Mouse (Mus musculus) T-helper 2 cell (primary cell): ENCODE data around the gene Acox2.
"Not testable (repeated sequence)": the region's sequence is repeated elsewhere in the genome, so short reads cannot be mapped to it uniquely, and the experiment has no call there.

ENCODE experiments used
- in situ Hi-C: fragments of 300-600 bp; cut with MboI, MseI; formaldehyde crosslinking; loops from one replicate; pipeline ENCODE4 v1.15.1; 2025; ENCODE audit warnings: high pct_unique_total_duplicates

Acox2 gene

GRCm38 (mm10) chr14:8259166-8259565 is at the start of gene Acox2:
Gene Acox2, minus strand, starts transcription at chr14:8259353.
- in situ Hi-C loops: no loop called here

- in situ Hi-C loops: no loop called here
Measured at GRCm38 (mm10) chr14:8308650-8309049, 49.5 kb upstream of the Acox2 start.

DNA sequence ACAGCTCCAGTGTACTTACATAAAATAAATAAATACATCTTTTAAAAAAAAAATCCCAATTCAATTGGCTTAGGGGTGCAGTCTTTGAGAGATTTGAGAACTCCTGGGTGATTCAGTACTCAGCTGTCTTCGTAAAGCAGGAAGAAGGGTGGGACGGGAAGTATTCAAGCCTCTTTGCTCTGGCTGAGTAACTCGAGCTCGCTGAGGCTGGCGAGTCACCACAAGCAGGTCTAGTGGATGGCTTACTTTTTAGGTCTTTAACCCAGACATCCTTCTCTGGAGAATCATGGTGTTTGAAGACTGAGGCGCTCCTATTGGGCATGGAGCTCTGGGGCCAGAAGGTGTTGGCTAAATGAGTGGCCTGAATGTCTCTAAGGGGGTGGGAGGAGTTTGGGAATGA is 47.7 kb upstream of the Acox2 start:
- in situ Hi-C loops: no loop called here

GRCm38 (mm10) chr14:8305014-8305413 is 45.9 kb upstream of the Acox2 start:
- in situ Hi-C loops: no loop called here

DNA sequence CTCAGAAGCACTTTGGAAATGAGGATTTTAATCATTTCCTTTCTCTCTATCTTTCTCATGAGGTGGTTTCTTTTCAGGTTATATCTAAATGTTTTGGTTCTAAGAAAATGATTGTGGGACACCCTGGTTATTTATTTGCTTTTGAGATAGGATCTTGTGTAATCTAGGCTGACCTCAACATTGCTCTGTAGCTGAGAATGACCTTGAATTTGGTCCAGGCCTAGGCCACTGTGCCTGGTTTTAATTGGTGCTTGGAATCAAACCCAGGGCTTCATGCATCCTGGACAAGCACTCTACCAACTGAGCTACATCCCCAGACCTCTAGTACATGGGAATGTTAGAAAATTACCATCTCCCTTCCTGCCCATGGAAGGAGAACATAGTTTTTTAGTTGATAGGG is 44.9 kb upstream of the Acox2 start:
- in situ Hi-C loops: no loop called here

DNA sequence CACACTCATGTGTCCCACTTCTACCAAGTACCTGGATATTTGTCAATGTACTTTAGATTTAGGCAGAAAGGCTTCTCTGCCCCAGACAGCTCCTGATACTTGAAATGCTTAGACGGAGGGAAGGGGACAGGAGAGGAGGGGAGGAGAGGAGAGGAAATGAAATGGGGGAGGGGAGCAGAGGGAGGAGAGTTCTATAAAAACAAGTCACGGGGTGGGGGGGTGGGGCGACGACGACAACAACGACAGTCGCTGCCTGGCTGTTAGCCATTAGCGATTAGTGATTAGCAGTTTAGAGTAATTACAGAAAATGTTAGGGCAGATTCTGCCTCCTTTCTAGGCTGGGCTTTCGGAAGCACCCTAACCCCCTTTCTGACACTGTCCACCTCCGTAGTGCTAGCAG is 43.5 kb upstream of the Acox2 start:
- in situ Hi-C loops: no loop called here

DNA sequence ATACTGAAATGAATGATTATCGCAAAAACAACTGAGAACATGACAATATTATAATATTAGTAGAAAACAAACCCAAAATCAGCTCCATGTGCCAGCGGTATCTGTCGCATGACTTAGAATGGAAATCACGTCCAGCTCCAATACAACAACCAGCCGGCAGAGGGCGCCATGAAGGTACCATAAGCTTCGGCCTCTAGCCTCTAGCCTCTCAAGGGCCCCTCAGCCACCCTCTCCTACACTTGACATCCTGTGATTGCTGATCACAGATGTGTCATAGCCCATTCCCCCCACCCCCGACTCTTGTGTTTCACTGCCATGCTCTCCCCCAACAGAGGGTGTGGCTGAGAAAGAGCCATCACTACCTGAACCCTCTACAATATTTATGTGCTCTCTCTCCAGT is 41.1 kb upstream of the Acox2 start:
- in situ Hi-C loops: no loop called here

DNA sequence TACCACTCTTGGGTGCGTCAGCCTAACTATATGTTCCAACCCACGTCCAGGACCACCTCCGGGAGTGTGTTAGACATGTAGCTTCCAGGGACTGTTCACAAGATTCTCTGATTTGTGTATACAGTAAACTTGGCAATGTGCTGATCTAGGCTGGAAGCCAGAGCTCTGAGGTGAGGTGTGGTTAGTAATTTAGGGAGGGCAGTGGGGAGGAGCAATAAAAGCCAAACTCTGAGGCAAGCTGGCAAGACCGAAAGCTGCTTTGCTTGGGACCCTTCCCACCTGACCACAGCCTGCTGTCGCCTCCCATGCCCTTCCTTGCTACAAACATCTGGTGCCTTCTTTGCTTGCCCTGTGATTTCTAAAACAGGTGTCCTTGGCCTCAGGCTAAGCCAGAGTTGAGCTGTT is 38.7 kb upstream of the Acox2 start:
- in situ Hi-C loops: loop anchor here (5.0 kb wide), 1 partner anchor 54 kb away; no protein-coding TSS in a partner anchor

GRCm38 (mm10) chr14:8294257-8294656 is 35.1 kb upstream of the Acox2 start:
- in situ Hi-C loops: no loop called here

DNA sequence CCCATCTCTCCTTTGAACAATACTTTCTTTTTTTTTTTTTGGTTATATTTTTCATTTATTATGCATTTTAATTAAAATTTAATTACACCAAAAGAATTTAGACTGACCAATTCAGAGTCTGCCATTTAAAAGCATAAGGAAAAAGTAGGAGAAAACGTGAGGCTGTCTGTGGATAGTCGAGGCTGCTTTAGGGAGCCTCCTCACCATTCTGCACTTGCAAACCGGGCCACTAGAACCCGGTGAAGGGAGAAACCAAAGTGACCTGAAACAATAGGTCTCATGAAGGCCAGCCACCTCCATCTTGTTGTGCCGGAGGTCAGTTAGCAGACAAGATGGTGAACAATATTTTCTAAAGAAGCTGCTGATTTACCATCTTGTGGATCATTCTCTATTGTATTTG is 27.4 kb upstream of the Acox2 start:
- in situ Hi-C loops: not testable (repeated sequence)

GRCm38 (mm10) chr14:8283784-8284183 is 24.6 kb upstream of the Acox2 start:
- in situ Hi-C loops: no loop called here

GRCm38 (mm10) chr14:8271281-8271680 is 12.1 kb upstream of the Acox2 start:
- in situ Hi-C loops: not testable (repeated sequence)

- in situ Hi-C loops: no loop called here
Measured at GRCm38 (mm10) chr14:8264378-8264777, 5.2 kb upstream of the Acox2 start.

GRCm38 (mm10) chr14:8262242-8262641 is 3.1 kb upstream of the Acox2 start:
- in situ Hi-C loops: no loop called here

DNA sequence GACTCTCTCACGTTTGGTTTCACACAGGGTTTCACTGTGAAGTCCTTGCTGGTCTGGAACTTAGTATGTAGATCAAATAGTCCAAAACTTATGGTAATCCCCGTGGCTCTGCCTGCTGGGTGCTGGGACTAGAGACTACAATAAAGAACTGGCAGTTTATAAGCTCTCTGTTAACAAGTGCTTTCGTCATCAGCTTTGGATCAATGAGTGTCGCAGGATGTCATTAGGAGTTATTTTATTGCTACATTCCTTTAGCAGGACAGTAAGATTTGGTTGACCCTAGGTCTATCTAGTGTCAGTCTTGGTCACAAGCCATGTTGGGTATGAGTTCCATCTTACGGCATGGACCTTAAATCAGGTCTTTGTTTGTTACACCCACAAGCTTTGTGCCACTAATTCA is 1.1 kb upstream of the Acox2 start:
- in situ Hi-C loops: no loop called here

DNA sequence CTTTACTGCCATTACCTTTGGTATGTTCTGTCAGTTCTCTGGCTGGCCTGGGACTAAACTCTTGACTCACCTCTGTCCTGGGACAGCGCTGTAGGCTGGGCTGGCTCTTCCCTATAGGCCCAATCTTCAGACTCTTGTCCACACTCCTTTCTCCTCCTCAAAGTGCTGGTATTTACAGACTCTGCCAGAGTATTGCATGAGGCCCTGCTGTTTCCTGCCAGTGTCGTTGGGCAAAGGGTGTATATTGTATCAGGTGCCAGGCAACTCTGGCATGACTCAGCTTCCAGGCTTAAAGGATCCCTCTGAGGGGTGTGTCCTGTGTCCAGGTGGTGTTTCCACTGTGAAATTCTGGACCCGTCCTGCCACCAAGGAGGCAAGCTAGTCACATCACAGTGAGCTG is 401 bp downstream of the Acox2 start:
- in situ Hi-C loops: no loop called here

GRCm38 (mm10) chr14:8258335-8258627 is 872 bp downstream of the Acox2 start:
- in situ Hi-C loops: no loop called here

- in situ Hi-C loops: no loop called here
Measured at GRCm38 (mm10) chr14:8257521-8258334, 1.4 kb downstream of the Acox2 start.

GRCm38 (mm10) chr14:8256881-8257280 is 2.3 kb downstream of the Acox2 start:
- in situ Hi-C loops: no loop called here

- in situ Hi-C loops: no loop called here
Measured at GRCm38 (mm10) chr14:8256072-8256471, 3.1 kb downstream of the Acox2 start.

GRCm38 (mm10) chr14:8255076-8255729 is 4.0 kb downstream of the Acox2 start:
- in situ Hi-C loops: no loop called here

DNA sequence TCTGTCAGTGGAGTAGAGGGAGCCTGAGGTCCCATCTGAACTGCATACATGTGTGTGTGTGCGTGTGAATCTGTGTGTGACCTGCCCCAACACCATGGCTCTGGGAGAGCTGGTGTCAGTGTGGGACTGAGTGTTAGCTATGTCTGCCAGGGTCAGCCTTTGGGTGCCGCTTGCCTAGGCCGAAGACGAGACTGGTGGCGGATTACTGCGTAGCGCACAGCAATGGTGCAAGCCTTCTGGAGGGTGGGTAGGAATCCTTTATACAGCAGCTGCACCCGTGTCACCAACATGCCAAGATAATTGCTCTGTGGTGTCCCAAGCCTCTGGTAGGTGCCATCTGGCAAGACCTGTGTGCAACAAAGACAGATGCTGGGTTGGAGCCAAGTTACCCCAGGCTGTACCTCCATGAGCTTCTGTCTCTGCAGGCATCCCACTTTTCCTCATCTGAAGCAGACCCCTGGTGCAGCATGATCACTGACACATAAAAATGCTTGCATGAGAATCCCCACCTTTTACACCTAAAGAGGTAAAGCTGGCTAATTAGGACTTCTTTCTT is 7.7 kb downstream of the Acox2 start:
- in situ Hi-C loops: no loop called here
